Mouse (Mus musculus) lung, postnatal 0 days (tissue): ENCODE measurements around the gene Eva1c.

Experiments
- CTCF ChIP-seq: IDR thresholded peaks from 2 replicates; pipeline ENCODE4 v1.5.1; 2016; ENCODE audit warnings: antibody characterized with exemption, mild to moderate bottlenecking
- EP300 ChIP-seq: IDR thresholded peaks from 2 replicates; pipeline ENCODE4 v1.6.1; 2016; ENCODE audit warnings: antibody characterized with exemption, mild to moderate bottlenecking, control low read depth

DNA sequence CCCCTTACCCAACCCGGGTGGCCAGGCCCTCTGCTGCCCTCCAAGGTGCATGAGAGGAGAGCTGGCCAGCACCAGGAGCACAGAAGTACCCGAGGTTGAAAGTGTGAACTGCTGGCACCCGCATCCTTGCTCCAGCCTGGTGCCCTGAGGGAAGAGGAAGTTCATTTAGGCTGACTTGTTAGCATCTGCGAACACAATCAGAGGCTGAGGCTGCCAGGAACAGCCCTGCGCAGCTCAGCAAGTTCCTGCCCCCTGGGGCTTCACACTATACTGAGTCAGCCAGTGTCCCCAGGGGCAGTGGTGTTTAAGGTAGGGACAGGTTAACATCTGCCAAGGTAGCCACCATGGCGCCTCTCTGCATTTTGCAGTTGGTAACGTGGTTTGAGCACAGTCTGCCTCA, 41.6 kb downstream of the Eva1c start:
- TF ChIP-seq EP300 (no peak), CTCF (no peak)
